Mouse (Mus musculus): Measurements from ENCODE around the gene Rab40c. TPM values are rescaled to one million over a fixed set of nuclear protein-coding genes. Genes with fewer than 3 reads are reported as not detected.

Gene Rab40c
- polyA plus RNA-seq, 1 experiment, result 68.9 TPM

- TF ChIP-seq POLR2A (IDR thresholded peaks at IDR 0.05; ENCODE audit: extremely low read depth, insufficient read depth, low read length) (no peak), CTCF (IDR thresholded peaks at IDR 0.05; ENCODE audit: extremely low read depth, insufficient read depth, low read length) (no peak)
- Histone ChIP-seq H3K4me3 (ENCODE audit: insufficient read depth, low read length) (no peak overlapping the region), H3K27ac (ENCODE audit: insufficient read depth, low read length) (no peak overlapping the region), H3K4me1 (ENCODE audit: control insufficient read depth, insufficient read depth, low read length) (no peaks in the 10 kb centered on the region)
Measured at GRCm38 (mm10) chr17:25956631-25957030, 37.1 kb upstream of the Rab40c start.

- TF ChIP-seq CTCF (IDR thresholded peaks at IDR 0.05; ENCODE audit: extremely low read depth, insufficient read depth, low read length) (no peak), POLR2A (IDR thresholded peaks at IDR 0.05; ENCODE audit: extremely low read depth, insufficient read depth, low read length) (no peak)
- no peak overlapping the region for H3K4me3 ChIP-seq (ENCODE audit: insufficient read depth, low read length)
- no peaks in the 10 kb centered on the region for H3K4me1 ChIP-seq (ENCODE audit: control insufficient read depth, insufficient read depth, low read length)
- H3K27ac ChIP-seq (ENCODE audit: insufficient read depth, low read length), result no peak overlapping the region
Measured at GRCm38 (mm10) chr17:25956201-25956600, 36.7 kb upstream of the Rab40c start.

GRCm38 (mm10) chr17:25955736-25956135 is 36.2 kb upstream of the Rab40c start:
- TF ChIP-seq CTCF (IDR thresholded peaks at IDR 0.05; ENCODE audit: extremely low read depth, insufficient read depth, low read length) (no peak), POLR2A (IDR thresholded peaks at IDR 0.05; ENCODE audit: extremely low read depth, insufficient read depth, low read length) (no peak)
- Histone ChIP-seq H3K27ac (ENCODE audit: insufficient read depth, low read length) (no peak overlapping the region), H3K4me3 (ENCODE audit: insufficient read depth, low read length) (no peak overlapping the region), H3K4me1 (ENCODE audit: control insufficient read depth, insufficient read depth, low read length) (no peaks in the 10 kb centered on the region)

- TF ChIP-seq POLR2A (IDR thresholded peaks at IDR 0.05; ENCODE audit: extremely low read depth, insufficient read depth, low read length), result no peak
- no peak for TF ChIP-seq CTCF (IDR thresholded peaks at IDR 0.05; ENCODE audit: extremely low read depth, insufficient read depth, low read length)
- Histone ChIP-seq H3K4me1 (ENCODE audit: control insufficient read depth, insufficient read depth, low read length) (no peaks in the 10 kb centered on the region), H3K4me3 (ENCODE audit: insufficient read depth, low read length) (no peak overlapping the region), H3K27ac (ENCODE audit: insufficient read depth, low read length) (no peak overlapping the region)
Measured at GRCm38 (mm10) chr17:25954671-25955070, 35.1 kb upstream of the Rab40c start.

GRCm38 (mm10) chr17:25953161-25953560 is 33.6 kb upstream of the Rab40c start:
- no peaks in the 10 kb centered on the region for H3K4me1 ChIP-seq (ENCODE audit: control insufficient read depth, insufficient read depth, low read length)
- H3K4me3 ChIP-seq (ENCODE audit: insufficient read depth, low read length), result no peak overlapping the region
- H3K27ac ChIP-seq (ENCODE audit: insufficient read depth, low read length), result no peak overlapping the region
- TF ChIP-seq CTCF (IDR thresholded peaks at IDR 0.05; ENCODE audit: extremely low read depth, insufficient read depth, low read length) (no peak), POLR2A (IDR thresholded peaks at IDR 0.05; ENCODE audit: extremely low read depth, insufficient read depth, low read length) (no peak)

- Histone ChIP-seq H3K27ac (ENCODE audit: insufficient read depth, low read length) (no peak within 1 kb of the TSS; the same call in 1 of the 2 replicates), H3K4me1 (ENCODE audit: control insufficient read depth, insufficient read depth, low read length) (no peaks in the 10 kb centered on the region), H3K4me3 (ENCODE audit: insufficient read depth, low read length) (peak within 1 kb of the TSS; percentile 19; the same call in 1 of the 2 replicates)
- TF ChIP-seq CTCF (IDR thresholded peaks at IDR 0.05; ENCODE audit: extremely low read depth, insufficient read depth, low read length) (no peak), POLR2A (IDR thresholded peaks at IDR 0.05; ENCODE audit: extremely low read depth, insufficient read depth, low read length) (no peak)
Measured at GRCm38 (mm10) chr17:25951803-25952623, 32.5 kb upstream of the Rab40c start, which contains the start of gene A930017K11Rik. Gene A930017K11Rik, minus strand, starts transcription at chr17:25952565.

- Histone ChIP-seq H3K27ac (ENCODE audit: insufficient read depth, low read length) (no peak overlapping the region; the same call in 1 of the 2 replicates), H3K4me1 (ENCODE audit: control insufficient read depth, insufficient read depth, low read length) (no peaks in the 10 kb centered on the region), H3K4me3 (ENCODE audit: insufficient read depth, low read length) (peak overlapping the region; percentile 19; the same call in 1 of the 2 replicates)
- TF ChIP-seq CTCF (IDR thresholded peaks at IDR 0.05; ENCODE audit: extremely low read depth, insufficient read depth, low read length) (no peak), POLR2A (IDR thresholded peaks at IDR 0.05; ENCODE audit: extremely low read depth, insufficient read depth, low read length) (no peak)
Measured at GRCm38 (mm10) chr17:25951225-25951802, 31.8 kb upstream of the Rab40c start.

- H3K4me3 ChIP-seq (ENCODE audit: insufficient read depth, low read length), result no peak overlapping the region
- H3K27ac ChIP-seq (ENCODE audit: insufficient read depth, low read length), result no peak overlapping the region
- TF ChIP-seq CTCF (IDR thresholded peaks at IDR 0.05; ENCODE audit: extremely low read depth, insufficient read depth, low read length) (no peak), POLR2A (IDR thresholded peaks at IDR 0.05; ENCODE audit: extremely low read depth, insufficient read depth, low read length) (no peak)
- H3K4me1 ChIP-seq (ENCODE audit: control insufficient read depth, insufficient read depth, low read length), result no peaks in the 10 kb centered on the region
Measured at GRCm38 (mm10) chr17:25950706-25951105, 31.2 kb upstream of the Rab40c start.

- no peak for TF ChIP-seq CTCF (IDR thresholded peaks at IDR 0.05; ENCODE audit: extremely low read depth, insufficient read depth, low read length)
- TF ChIP-seq POLR2A (IDR thresholded peaks at IDR 0.05; ENCODE audit: extremely low read depth, insufficient read depth, low read length), result no peak
- no peak overlapping the region for H3K27ac ChIP-seq (ENCODE audit: insufficient read depth, low read length)
- no peak overlapping the region for H3K4me3 ChIP-seq (ENCODE audit: insufficient read depth, low read length)
- H3K4me1 ChIP-seq (ENCODE audit: control insufficient read depth, insufficient read depth, low read length), result no peaks in the 10 kb centered on the region
Measured at GRCm38 (mm10) chr17:25949981-25950380, 30.5 kb upstream of the Rab40c start.

GRCm38 (mm10) chr17:25948051-25948450 is 28.5 kb upstream of the Rab40c start:
- Histone ChIP-seq H3K27ac (ENCODE audit: insufficient read depth, low read length) (no peak overlapping the region), H3K4me1 (ENCODE audit: control insufficient read depth, insufficient read depth, low read length) (no peaks in the 10 kb centered on the region), H3K4me3 (ENCODE audit: insufficient read depth, low read length) (no peak overlapping the region)
- no peak for TF ChIP-seq CTCF (IDR thresholded peaks at IDR 0.05; ENCODE audit: extremely low read depth, insufficient read depth, low read length)
- no peak for TF ChIP-seq POLR2A (IDR thresholded peaks at IDR 0.05; ENCODE audit: extremely low read depth, insufficient read depth, low read length)
